In the genomic region with DNA sequence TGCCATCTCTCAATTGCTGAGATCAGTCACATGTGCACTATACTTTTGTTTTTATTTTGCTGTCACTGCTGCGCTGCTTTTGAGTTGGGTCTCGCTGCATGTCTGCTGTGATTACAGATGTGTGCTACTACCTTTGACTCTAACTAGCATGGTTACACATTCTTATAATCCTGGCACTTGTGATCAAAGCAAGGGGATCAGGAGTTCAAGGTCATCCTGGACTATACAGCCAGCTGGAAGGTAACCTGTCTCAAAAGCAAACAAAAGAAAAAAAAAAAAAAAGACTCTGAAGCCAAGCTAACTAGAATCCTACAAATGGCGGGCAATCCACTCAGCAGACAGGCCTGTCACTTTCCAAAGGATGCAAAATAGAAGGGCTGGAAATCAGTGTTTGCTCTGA, we compare ENCODE assay signal across 31 mouse cellular contexts. TPM values are rescaled to one million over a fixed set of nuclear protein-coding genes. Genes with fewer than 3 reads are reported as not detected.
"Had no signal": no experiment of that assay in that cellular context is flagged by ENCODE, and none has a peak within 500 bp of the region (broad histone marks: within the 10 kb centered on the region; RNA-seq: fewer than 3 reads in every experiment).

No protein-coding gene starts in this region.

- H3K4me3 ChIP-seq: heart, embryonic 12.5 days; heart, embryonic 13.5 days; heart, embryonic 15.5 days; hindbrain, embryonic 10.5 days; hindbrain, embryonic 12.5 days; hindbrain, embryonic 13.5 days; hindbrain, embryonic 15.5 days; intestine, embryonic 15.5 days; kidney, embryonic 15.5 days; layer of hippocampus, adult 2 months; left cerebral cortex, adult 2 months had no signal

- DNase-seq: heart, postnatal 10 days; heart, postnatal 14 days; heart, postnatal 36 days; heart, postnatal 4 days; kidney, adult 11 months; kidney, adult 18-20 months; kidney, adult 2 months; kidney, adult 8-10 months; kidney, adult 9 months; kidney, postnatal 10 days; kidney, postnatal 14 days; kidney, postnatal 25 days; kidney, postnatal 36 days; kidney, postnatal 4 days; layer of hippocampus, adult 9-11 months; layer of hippocampus, postnatal 36 days had no signal

- H3K9me3 ChIP-seq: heart, embryonic 12.5 days; heart, embryonic 13.5 days; heart, embryonic 15.5 days; hindbrain, embryonic 12.5 days; hindbrain, embryonic 13.5 days; hindbrain, embryonic 15.5 days; intestine, embryonic 15.5 days; kidney, embryonic 15.5 days had no signal

- H3K27ac ChIP-seq: heart, embryonic 13.5 days; heart, embryonic 15.5 days; hindbrain, embryonic 10.5 days; hindbrain, embryonic 12.5 days; hindbrain, embryonic 13.5 days; hindbrain, embryonic 14.5 days; hindbrain, embryonic 15.5 days; hindbrain, postnatal 0 days; intestine, embryonic 15.5 days; kidney, embryonic 15.5 days; kidney, postnatal 0 days; layer of hippocampus, adult 2 months; left cerebral cortex, adult 2 months had no signal

- H3K27me3 ChIP-seq: heart, embryonic 12.5 days; heart, embryonic 13.5 days; heart, embryonic 15.5 days; hindbrain, embryonic 12.5 days; hindbrain, embryonic 13.5 days; hindbrain, embryonic 15.5 days; intestine, embryonic 15.5 days; kidney, embryonic 15.5 days had no signal

- H3K9ac ChIP-seq: heart, embryonic 12.5 days; heart, embryonic 13.5 days; heart, embryonic 15.5 days; hindbrain, embryonic 12.5 days; hindbrain, embryonic 13.5 days; hindbrain, embryonic 14.5 days; hindbrain, embryonic 15.5 days; intestine, embryonic 15.5 days; kidney, embryonic 15.5 days had no signal

RNA-seq across cellular contexts. Expression of a gene that starts 29.5 kb away (rescaled TPM):
- polyA plus RNA-seq: inflammation-experienced regulatory T-cells, adult 6 months had no signal
